Mouse (Mus musculus) small intestine, adult 2 months (tissue): ENCODE results near the gene Fggy. TPM values are rescaled to one million over a fixed set of nuclear protein-coding genes. Genes with fewer than 3 reads are reported as not detected.

Source experiments
- H3K27ac ChIP-seq: fragments of 200-500 bp; 2 replicates; pipeline ENCODE4 v1.5.1; 2012; ENCODE audit warnings: low read depth, low read length, control low read depth, inconsistent platforms; ENCODE audit not compliant: insufficient read depth
- H3K27me3 ChIP-seq: fragments of 200-500 bp; 2 replicates; pipeline ENCODE4 v1.6.1; 2012; ENCODE audit warnings: mild to moderate bottlenecking, moderate library complexity, low read length, inconsistent platforms; ENCODE audit not compliant: control insufficient read depth, insufficient read depth
- H3K36me3 ChIP-seq: fragments of 200-500 bp; 2 replicates; pipeline ENCODE4 v1.6.1; 2012; ENCODE audit warnings: mild to moderate bottlenecking, low read length, control low read depth, inconsistent platforms; ENCODE audit not compliant: control insufficient read depth, insufficient read depth
- H3K4me1 ChIP-seq: fragments of 200-500 bp; 2 replicates; pipeline ENCODE4 v1.6.1; 2012; ENCODE audit warnings: low read length, inconsistent platforms, mixed read lengths; ENCODE audit not compliant: control insufficient read depth, insufficient read depth, insufficient read length
- H3K4me3 ChIP-seq: fragments of 200-500 bp; 2 replicates; pipeline ENCODE4 v1.5.1; 2012; ENCODE audit warnings: low read depth, mild to moderate bottlenecking, control low read depth, inconsistent platforms, low read length, moderate library complexity
- CTCF ChIP-seq: fragments of 200-500 bp; IDR thresholded peaks from 2 replicates; pipeline ENCODE4 v1.5.1; 2012; ENCODE audit warnings: low read depth, mild to moderate bottlenecking, control low read depth, inconsistent platforms, low read length, moderate library complexity, mixed read lengths; ENCODE audit not compliant: insufficient replicate concordance, insufficient read length; ENCODE audit errors: extremely low read depth
- POLR2A ChIP-seq: fragments of 200-500 bp; IDR thresholded peaks from 2 replicates; pipeline ENCODE4 v1.6.1; 2012; ENCODE audit warnings: low read depth, mild to moderate bottlenecking, control low read depth, inconsistent platforms, low read length, moderate library complexity
- WGBS: fragments of 180-500 bp; shearing (Covaris S2); methylation state at CpG from one replicate; pipeline ENCODE4 v1.1.7; 2018; 5-methylcytosine and 5-hydroxymethylcytosine counted together
- polyA plus RNA-seq: library from polyadenylated mRNA; depleted of rRNA; stranded (reverse); fragments of >200 nt; gene quantifications from 2 replicates; pipeline ENCODE4 v1.2.3, GENCODE M21; 2012; rRNA removed

Fggy gene
- polyA plus RNA-seq: 0.52 and 0.60 TPM in 2 replicates

DNA sequence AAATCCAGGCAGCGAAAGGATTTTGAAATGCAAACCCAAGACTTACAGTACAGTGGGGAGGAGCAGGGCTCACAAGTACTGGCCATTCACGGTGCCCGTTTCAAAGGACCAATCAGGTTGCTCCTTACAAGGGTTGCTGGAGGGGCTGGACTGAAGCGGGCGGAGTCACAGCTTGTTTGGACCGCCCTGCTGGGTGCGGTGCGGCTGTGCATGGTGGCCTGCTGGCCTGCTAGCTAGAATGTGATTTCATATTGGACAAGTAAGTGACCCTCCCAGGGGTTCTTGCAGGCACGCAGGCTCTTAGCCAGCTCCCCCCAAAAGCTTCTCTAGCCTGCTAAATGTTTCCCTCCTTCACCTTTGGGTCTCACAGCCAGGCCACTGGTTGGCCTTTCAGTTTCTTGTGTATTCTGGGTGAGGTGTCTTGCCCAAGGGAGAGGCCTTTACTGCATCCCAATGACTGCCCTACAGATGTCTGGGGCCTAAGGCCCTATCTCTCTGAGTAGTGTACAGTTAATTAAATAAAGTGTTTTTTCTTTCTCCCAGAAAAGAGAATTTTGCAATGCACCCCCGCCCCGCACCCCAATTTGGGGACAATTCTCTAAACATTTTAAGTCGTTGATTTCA is at the start of gene Fggy:
Fggy (plus strand) TSS at position 175 of the 624 bp plus-strand sequence.
- TF ChIP-seq CTCF (peak; percentile 9; the same call in 1 of the 2 replicates), POLR2A (peak; percentile 52; the same call in 1 of the 2 replicates)
- H3K36me3 ChIP-seq: no peaks in the 10 kb centered on the region
- WGBS: 20% methylated on average over 12 of the region's 12 CpGs
- peak within 1 kb of the TSS; percentile 45 for H3K4me3 ChIP-seq
- no peaks in the 10 kb centered on the region for H3K27me3 ChIP-seq
- no peaks in the 10 kb centered on the region for H3K4me1 ChIP-seq
- peak within 1 kb of the TSS; percentile 51 for H3K27ac ChIP-seq

DNA sequence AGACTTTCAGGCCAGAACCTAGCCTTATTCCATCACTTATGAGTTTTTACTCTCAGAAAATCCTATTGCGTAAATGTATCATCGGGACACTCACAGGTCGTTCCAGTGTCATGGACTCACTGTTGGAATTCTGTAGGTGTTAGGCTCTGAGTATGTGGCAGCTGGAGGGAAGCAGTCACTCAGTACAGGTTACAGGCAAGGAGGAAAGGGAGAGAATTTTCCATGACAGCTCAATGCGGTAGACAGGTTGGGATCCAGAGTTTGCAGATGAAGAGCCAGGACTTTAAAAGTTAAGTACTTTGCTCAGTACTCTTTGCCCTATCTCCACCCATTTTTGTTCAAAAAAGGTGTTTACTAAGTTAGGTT is 49.4 kb upstream of the Fggy start:
- no peaks in the 10 kb centered on the region for H3K27me3 ChIP-seq
- no peaks in the 10 kb centered on the region for H3K36me3 ChIP-seq
- no peak overlapping the region for H3K4me3 ChIP-seq
- 80% methylated on average over 4 of the region's 4 CpGs for WGBS
- H3K27ac ChIP-seq: no peak overlapping the region
- TF ChIP-seq CTCF: no peak
- TF ChIP-seq POLR2A: no peak
- H3K4me1 ChIP-seq: 0 out of 2 replicates have a peak, but pooled peaks cover 2% of the 10 kb centered on the region

DNA sequence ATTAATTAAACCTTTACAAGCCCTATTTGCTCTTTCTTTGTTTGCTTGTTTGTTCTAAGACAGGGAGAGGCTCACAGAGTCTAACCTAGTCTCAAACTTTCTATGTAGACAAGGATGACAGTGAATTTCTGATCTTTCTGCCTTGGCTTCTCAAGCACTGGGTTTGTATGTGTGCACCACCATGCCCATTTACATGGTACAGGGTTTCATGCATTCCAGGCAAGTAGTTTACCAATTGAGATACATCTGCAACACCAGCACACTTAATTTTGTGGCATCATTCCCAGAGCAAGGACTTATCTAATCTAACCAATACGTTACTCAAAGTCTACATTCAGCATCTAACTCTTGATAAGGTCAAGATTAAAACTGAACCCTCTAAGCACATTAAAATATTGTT is 38.9 kb upstream of the Fggy start:
- Histone ChIP-seq H3K36me3 (no peaks in the 10 kb centered on the region), H3K27ac (no peak overlapping the region), H3K4me1 (no peaks in the 10 kb centered on the region), H3K27me3 (no peaks in the 10 kb centered on the region), H3K4me3 (no peak overlapping the region)
- 33% methylated on average over 1 of the region's 1 CpGs for WGBS
- TF ChIP-seq POLR2A (no peak), CTCF (no peak)

DNA sequence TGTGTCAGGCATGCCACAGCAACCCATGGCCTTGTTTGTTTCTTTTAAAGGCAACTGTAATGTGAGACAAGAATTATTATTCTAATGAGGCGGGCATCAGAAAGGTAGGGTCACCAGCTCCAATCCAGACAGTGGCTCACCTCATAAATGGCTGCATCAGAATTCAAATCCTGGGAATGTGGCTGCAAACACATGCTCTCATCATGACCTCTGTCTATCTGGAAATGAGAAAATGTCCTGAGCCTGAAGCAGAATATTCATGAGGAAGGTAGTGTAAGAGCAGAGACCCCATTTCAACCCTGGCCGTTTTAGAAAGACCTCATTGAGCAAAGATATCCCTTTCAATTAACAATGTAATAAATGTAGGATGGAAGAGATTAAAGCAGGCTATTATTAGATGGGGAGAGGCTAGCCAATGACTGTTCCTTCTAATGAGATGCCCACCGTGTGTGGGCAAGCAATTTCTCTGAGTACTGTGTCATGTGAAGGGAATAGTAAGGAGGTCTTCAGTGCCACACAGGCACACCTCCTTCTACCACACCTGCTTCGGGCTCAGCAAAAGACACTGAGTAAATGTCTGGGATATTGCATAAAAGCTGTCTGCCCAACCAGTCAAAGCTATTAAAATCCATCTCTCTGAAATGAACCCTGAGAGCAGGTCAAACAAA is 37.2 kb upstream of the Fggy start:
- H3K27me3 ChIP-seq: no peaks in the 10 kb centered on the region
- H3K4me1 ChIP-seq: no peaks in the 10 kb centered on the region
- H3K27ac ChIP-seq: no peak overlapping the region
- 81% methylated on average over 4 of the region's 4 CpGs for WGBS
- TF ChIP-seq CTCF (no peak), POLR2A (no peak)
- no peak overlapping the region for H3K4me3 ChIP-seq
- no peaks in the 10 kb centered on the region for H3K36me3 ChIP-seq

DNA sequence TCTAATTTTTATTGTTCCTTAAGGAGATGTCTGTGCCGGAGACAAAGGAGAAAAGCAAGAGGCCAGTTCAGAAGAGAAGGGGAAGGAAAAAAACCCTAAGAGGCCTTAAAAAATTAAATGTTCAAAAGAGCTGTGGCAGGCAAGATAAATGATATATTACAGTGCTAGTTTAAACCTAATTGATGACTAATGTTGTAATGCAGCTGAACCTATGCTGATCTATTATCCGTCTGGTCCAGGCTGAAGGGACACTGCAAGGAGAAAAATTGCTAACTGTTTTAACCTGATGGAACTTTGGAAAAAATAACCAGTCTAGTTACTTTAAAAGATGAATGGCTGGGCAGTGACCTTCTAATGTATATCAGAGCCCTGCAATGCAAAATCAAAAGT is 36.7 kb upstream of the Fggy start:
- Histone ChIP-seq H3K27ac (no peak overlapping the region), H3K27me3 (no peaks in the 10 kb centered on the region), H3K36me3 (no peaks in the 10 kb centered on the region), H3K4me1 (no peaks in the 10 kb centered on the region), H3K4me3 (no peak overlapping the region)
- TF ChIP-seq POLR2A: no peak
- no peak for TF ChIP-seq CTCF
- WGBS: 94% methylated on average over 2 of the region's 2 CpGs

DNA sequence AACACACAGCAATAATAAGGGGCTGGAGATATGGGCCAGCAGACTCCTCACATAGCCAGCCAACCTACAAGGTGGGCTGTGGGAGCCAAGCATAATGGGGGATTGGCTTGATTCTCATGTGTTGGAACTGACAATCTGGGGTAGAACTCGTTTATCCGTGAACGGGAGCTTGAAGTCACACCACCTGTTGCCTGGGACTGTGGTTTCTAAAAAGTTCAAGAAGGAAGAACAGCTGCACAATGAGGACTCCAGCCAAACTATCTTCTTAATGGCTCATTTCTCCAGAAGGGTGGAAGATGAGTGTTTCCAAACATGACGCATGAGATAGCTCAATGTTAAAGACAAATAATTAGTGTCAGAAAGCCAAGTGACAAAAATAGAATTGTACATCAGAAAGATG is 30.7 kb upstream of the Fggy start:
- Histone ChIP-seq H3K27me3 (no peaks in the 10 kb centered on the region), H3K4me3 (no peak overlapping the region), H3K4me1 (no peaks in the 10 kb centered on the region), H3K27ac (no peak overlapping the region), H3K36me3 (no peaks in the 10 kb centered on the region)
- TF ChIP-seq CTCF (no peak), POLR2A (no peak)
- 75% methylated on average over 4 of the region's 4 CpGs for WGBS

DNA sequence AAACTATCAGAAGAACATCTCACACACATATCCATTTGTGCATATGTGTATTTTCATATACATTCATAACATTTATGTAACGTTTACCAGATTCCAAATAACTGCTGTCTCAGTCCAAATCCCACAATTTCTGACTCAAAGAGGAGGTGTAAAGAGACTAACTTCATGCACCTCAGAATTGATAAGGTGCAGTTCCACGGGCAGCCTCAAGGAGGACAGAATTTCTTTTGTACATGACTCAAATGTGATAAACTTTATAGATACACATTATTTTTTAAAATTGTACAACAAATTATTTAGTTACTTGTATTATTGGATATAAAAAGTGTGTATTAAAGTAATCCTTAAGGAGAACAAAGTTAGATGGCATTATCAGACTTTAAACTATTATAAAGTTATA is 26.6 kb upstream of the Fggy start:
- Histone ChIP-seq H3K4me3 (no peak overlapping the region), H3K27ac (no peak overlapping the region), H3K4me1 (no peaks in the 10 kb centered on the region; the same call in 1 of the 2 replicates), H3K27me3 (no peaks in the 10 kb centered on the region), H3K36me3 (no peaks in the 10 kb centered on the region)
- 79% methylated on average over 2 of the region's 2 CpGs for WGBS
- TF ChIP-seq CTCF (no peak), POLR2A (no peak)

DNA sequence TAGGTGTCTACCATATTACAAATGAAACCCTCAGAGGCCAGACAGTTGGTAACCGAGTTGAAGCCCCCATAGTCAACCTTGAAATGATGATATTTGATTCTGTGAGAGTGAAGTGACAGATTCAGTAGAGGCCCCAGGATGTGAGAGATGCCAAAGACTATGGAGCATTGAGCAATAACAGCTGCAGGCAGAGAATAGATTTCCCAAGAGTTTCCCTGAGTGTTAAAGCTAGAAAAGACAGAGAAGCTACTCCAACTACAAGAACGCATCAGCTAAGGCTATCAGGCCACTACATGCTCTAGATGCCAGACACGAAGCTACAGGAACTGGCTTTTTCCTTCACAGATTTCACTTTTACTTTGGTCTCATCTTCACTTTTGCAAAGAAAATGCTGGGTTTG is 23.4 kb upstream of the Fggy start:
- no peaks in the 10 kb centered on the region; the same call in 1 of the 2 replicates for H3K4me1 ChIP-seq
- H3K27ac ChIP-seq: no peak overlapping the region
- H3K4me3 ChIP-seq: no peak overlapping the region
- no peaks in the 10 kb centered on the region for H3K36me3 ChIP-seq
- 91% methylated on average over 3 of the region's 3 CpGs for WGBS
- H3K27me3 ChIP-seq: no peaks in the 10 kb centered on the region
- TF ChIP-seq POLR2A: no peak
- no peak for TF ChIP-seq CTCF
